In the genomic region with DNA sequence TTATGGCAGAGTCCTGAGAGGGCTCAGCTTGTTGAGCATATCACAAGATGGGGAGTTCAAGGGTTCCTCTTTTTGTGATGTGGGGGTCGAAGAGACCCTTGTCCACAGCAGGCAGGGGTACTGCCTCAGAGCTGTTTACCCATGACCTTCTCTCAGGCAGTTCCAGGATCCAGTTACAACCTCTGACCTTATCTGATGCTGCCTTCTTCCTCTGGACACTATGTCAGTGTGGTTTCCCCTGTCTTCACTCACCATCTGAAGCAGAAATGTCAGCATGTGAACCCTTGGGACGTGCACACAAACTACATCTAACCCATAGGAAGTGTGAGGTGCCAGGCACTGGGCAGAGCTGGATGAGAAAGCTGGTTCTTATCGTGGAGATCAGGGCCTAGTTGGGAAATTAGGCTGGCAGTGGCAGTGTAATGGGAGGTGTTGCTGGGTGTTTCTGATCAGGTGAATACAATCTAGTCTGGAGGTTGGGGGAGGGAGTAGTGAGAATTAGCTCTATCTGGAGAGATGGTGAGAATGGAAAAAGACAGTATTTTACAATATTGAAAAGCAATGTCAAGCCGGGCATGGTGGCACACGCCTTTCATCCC, we compare ENCODE assay signal across 11 mouse cellular contexts. TPM values are rescaled to one million over a fixed set of nuclear protein-coding genes. Genes with fewer than 3 reads are reported as not detected.
DNase-seq lines count a peak whose midpoint lies in the region; ATAC-seq and TF ChIP-seq lines count a peak whose summit lies in the region.
"Had no signal": no experiment of that assay in that cellular context is flagged by ENCODE, and none has a peak within 500 bp of the region (broad histone marks: within the 10 kb centered on the region; RNA-seq: fewer than 3 reads in every experiment).

No protein-coding gene starts in this region.

- peak overlapping the region; percentile 92 for H3K27ac ChIP-seq in heart, adult 2 months
- H3K27ac ChIP-seq in kidney, embryonic 16.5 days (ENCODE audit: low read length): peak overlapping the region; percentile 74; the same call in 1 of the 2 replicates
- H3K27ac ChIP-seq in forebrain, embryonic 13.5 days: no peak overlapping the region
- H3K27ac ChIP-seq: hindbrain, embryonic 15.5 days had no signal

- intact Hi-C loops in heart, adult 2 months (cut with DNase I): no loop called here
- intact Hi-C loops in heart, postnatal 14 days (cut with DNase I): no loop called here

- peaks cover 18% of the 10 kb centered on the region for H3K4me1 ChIP-seq in heart, adult 2 months (ENCODE audit: control insufficient read depth, insufficient read depth, low read length)
- H3K4me1 ChIP-seq in kidney, embryonic 16.5 days (ENCODE audit: insufficient read depth, low read length): peaks cover 31% of the 10 kb centered on the region
- H3K4me1 ChIP-seq in forebrain, embryonic 13.5 days: peaks cover 24% of the 10 kb centered on the region

- no peak for TF ChIP-seq POLR2A in heart, adult 2 months (IDR thresholded peaks at IDR 0.05; ENCODE audit: insufficient read depth, low read depth, low read length)

- H3K4me2 ChIP-seq in kidney, embryonic 16.5 days (replicated peaks; ENCODE audit: low read depth, low read length): no peak overlapping the region
- no peak overlapping the region for H3K4me2 ChIP-seq in forebrain, embryonic 13.5 days

- TF ChIP-seq CTCF in heart, adult 2 months (IDR thresholded peaks at IDR 0.05): no peak

- H3K9ac ChIP-seq in heart, adult 2 months (ENCODE audit: low read depth, low read length): 0 out of 2 replicates have a peak overlapping the region, but pooled peaks have one; percentile 14
- H3K9ac ChIP-seq in kidney, embryonic 16.5 days (replicated peaks; ENCODE audit: low read length): peak overlapping the region; percentile 7; the same call in 1 of the 2 replicates
- H3K9ac ChIP-seq in forebrain, embryonic 13.5 days: no peak overlapping the region
- H3K9ac ChIP-seq: hindbrain, embryonic 15.5 days had no signal

- no peak for DNase-seq in heart, adult 2 months
- no peak for DNase-seq in heart, postnatal 14 days
- no peak for DNase-seq in kidney, adult 18-20 months
- peak; percentile 91 for DNase-seq in 416B (ENCODE audit: low read depth)
- DNase-seq in urinary bladder, postnatal 14 days (ENCODE audit: low spot score): no peak
- DNase-seq: adrenal gland, postnatal 14 days; cerebellum, adult 8-10 months had no signal

- no peaks in the 10 kb centered on the region for H3K9me3 ChIP-seq in kidney, embryonic 16.5 days (ENCODE audit: low read length)
- H3K9me3 ChIP-seq in forebrain, embryonic 13.5 days (replicated peaks): no peaks in the 10 kb centered on the region
- H3K9me3 ChIP-seq: hindbrain, embryonic 15.5 days had no signal

- WGBS in heart, adult 2 months: 74% methylated on average over 5 of the region's 5 CpGs
- WGBS in kidney, embryonic 16.5 days: 55% methylated on average over 5 of the region's 5 CpGs
- 90% methylated on average over 5 of the region's 5 CpGs for WGBS in forebrain, embryonic 13.5 days

- peaks cover 5% of the 10 kb centered on the region for H3K79me2 ChIP-seq in heart, adult 2 months (replicated peaks; ENCODE audit: control insufficient read depth, insufficient read depth, low read length)

- peaks cover 5% of the 10 kb centered on the region for H3K36me3 ChIP-seq in heart, adult 2 months (ENCODE audit: control insufficient read depth, insufficient read depth, low read length)
- H3K36me3 ChIP-seq in kidney, embryonic 16.5 days (ENCODE audit: insufficient read depth, low read length): no peaks in the 10 kb centered on the region
- H3K36me3 ChIP-seq in forebrain, embryonic 13.5 days (ENCODE audit: poor library complexity, severe bottlenecking): no peaks in the 10 kb centered on the region
- H3K36me3 ChIP-seq: hindbrain, embryonic 15.5 days had no signal

- no peaks in the 10 kb centered on the region for H3K27me3 ChIP-seq in heart, adult 2 months (ENCODE audit: control insufficient read depth, insufficient read depth, low read length)
- H3K27me3 ChIP-seq in kidney, embryonic 16.5 days (ENCODE audit: insufficient read depth, low read length): no peaks in the 10 kb centered on the region
- no peaks in the 10 kb centered on the region for H3K27me3 ChIP-seq in forebrain, embryonic 13.5 days
- H3K27me3 ChIP-seq: hindbrain, embryonic 15.5 days had no signal

- ATAC-seq in kidney, embryonic 16.5 days (ENCODE audit: low FRiP score, low TSS enrichment): no peak
- ATAC-seq in erythroid progenitor cell, adult 5-6 weeks (replicated peaks; ENCODE audit: low FRiP score, poor library complexity, severe bottlenecking): peak; percentile 31
- no peak for ATAC-seq in forebrain, embryonic 13.5 days

- no peak overlapping the region for H3K4me3 ChIP-seq in heart, adult 2 months
- no peak overlapping the region for H3K4me3 ChIP-seq in kidney, embryonic 16.5 days (ENCODE audit: low read length)
- no peak overlapping the region for H3K4me3 ChIP-seq in forebrain, embryonic 13.5 days

- TF ChIP-seq EP300 in heart, adult 2 months (IDR thresholded peaks at IDR 0.05; ENCODE audit: insufficient read depth, low read depth, low read length): no peak

RNA-seq across cellular contexts. Expression of a gene that starts 2.0 kb away (rescaled TPM):
- 100 to 1,000 TPM; 214 to 237 TPM for total RNA-seq in heart, adult 2 months (2021)
- polyA plus RNA-seq in heart, adult 2 months (2012; rRNA removed): 344 and 361 TPM in 2 replicates
- 100 to 1,000 TPM; 183 to 188 TPM for total RNA-seq in heart, postnatal 14 days (2021)
- polyA plus RNA-seq in kidney, embryonic 16.5 days (2015; fragmentation: Nextera tagmentation; extraction: Ambion mirVana): 180 and 187 TPM in 2 replicates
- total RNA-seq in erythroid progenitor cell, adult 5-6 weeks (2015; ENCODE audit: low replicate concordance): 93.5 and 103 TPM in 2 replicates
- total RNA-seq in erythroid progenitor cell, adult 5-6 weeks (2017; ENCODE audit: low replicate concordance): 86.6 and 90.7 TPM in 2 replicates
- polyA plus RNA-seq in forebrain, embryonic 13.5 days (2015; fragmentation: Nextera tagmentation; extraction: Ambion mirVana): 169 and 170 TPM in 2 replicates

RNA-seq across cellular contexts. Expression of a gene that starts 15.3 kb away (rescaled TPM):
- total RNA-seq in heart, adult 2 months (2021): 100 to 1,000 TPM; 294 to 351 TPM
- 264 and 414 TPM in 2 replicates for polyA plus RNA-seq in heart, adult 2 months (2012; rRNA removed)
- total RNA-seq in heart, postnatal 14 days (2021): 100 to 1,000 TPM; 360 to 363 TPM
- polyA plus RNA-seq in kidney, embryonic 16.5 days (2015; fragmentation: Nextera tagmentation; extraction: Ambion mirVana): 48.9 and 50.1 TPM in 2 replicates
- total RNA-seq in erythroid progenitor cell, adult 5-6 weeks (2015; ENCODE audit: low replicate concordance): 1,699 and 1,907 TPM in 2 replicates
- total RNA-seq in erythroid progenitor cell, adult 5-6 weeks (2017; ENCODE audit: low replicate concordance): 1,512 and 2,069 TPM in 2 replicates
- polyA plus RNA-seq in forebrain, embryonic 13.5 days (2015; fragmentation: Nextera tagmentation; extraction: Ambion mirVana): 23.9 and 26.4 TPM in 2 replicates

RNA-seq across cellular contexts. Expression of a gene that starts 58.1 kb away (rescaled TPM):
- 10 to 100 TPM; 11.0 to 13.6 TPM for total RNA-seq in heart, adult 2 months (2021)
- 10.2 and 11.0 TPM in 2 replicates for polyA plus RNA-seq in heart, adult 2 months (2012; rRNA removed)
- 10 to 100 TPM; 13.6 to 13.9 TPM for total RNA-seq in heart, postnatal 14 days (2021)
- 34.0 and 35.7 TPM in 2 replicates for polyA plus RNA-seq in kidney, embryonic 16.5 days (2015; fragmentation: Nextera tagmentation; extraction: Ambion mirVana)
- total RNA-seq in erythroid progenitor cell, adult 5-6 weeks (2015; ENCODE audit: low replicate concordance): 10.8 and 10.9 TPM in 2 replicates
- 6.4 and 6.8 TPM in 2 replicates for total RNA-seq in erythroid progenitor cell, adult 5-6 weeks (2017; ENCODE audit: low replicate concordance)
- polyA plus RNA-seq in forebrain, embryonic 13.5 days (2015; fragmentation: Nextera tagmentation; extraction: Ambion mirVana): 39.3 and 44.9 TPM in 2 replicates

Comparison
In these comparisons a context has a peak if more than half of its experiments do, and no peak if none do; other contexts are left out.
1. RNA of a gene that starts 15.3 kb away (total RNA-seq): 1,512 to 2,069 TPM in erythroid progenitor cell, adult 5-6 weeks; 360 to 363 TPM in heart, postnatal 14 days and 294 to 351 TPM in heart, adult 2 months; every median in the first group is over 4 times any median in the second.